Mouse (Mus musculus) bone marrow, adult 2 months (tissue): ENCODE results near the gene Abcc5. TPM values are rescaled to one million over a fixed set of nuclear protein-coding genes. Genes with fewer than 3 reads are reported as not detected.
A peak's percentile ranks its signal among the peaks of the same experiment; 100 is the strongest.

Experiments
- H3K27ac ChIP-seq: fragments of 200-500 bp; 2 replicates; pipeline ENCODE4 v1.5.1; 2012; ENCODE audit warnings: low read depth, mild to moderate bottlenecking, control low read depth, inconsistent platforms, low read length; ENCODE audit not compliant: control insufficient read depth, poor library complexity, insufficient read depth
- H3K4me1 ChIP-seq: fragments of 200-500 bp; 2 replicates; pipeline ENCODE4 v1.6.1; 2011; ENCODE audit warnings: low read length; ENCODE audit not compliant: control insufficient read depth, insufficient read depth
- H3K4me3 ChIP-seq: fragments of 200-500 bp; replicated peaks from 2 replicates; pipeline ENCODE3; 2011; ENCODE audit warnings: mild to moderate bottlenecking, low read depth, low read length, control low read depth; ENCODE audit not compliant: control insufficient read depth
- CTCF ChIP-seq: fragments of 200-500 bp; IDR thresholded peaks from 2 replicates; pipeline ENCODE4 v1.5.1; 2011; ENCODE audit warnings: low read length, control low read depth; ENCODE audit not compliant: control insufficient read depth, insufficient read depth
- POLR2A ChIP-seq: fragments of 200-500 bp; IDR thresholded peaks from 2 replicates; pipeline ENCODE4 v1.6.1; 2011; ENCODE audit warnings: low read depth, mild to moderate bottlenecking, control low read depth, low read length, borderline replicate concordance; ENCODE audit not compliant: control insufficient read depth
- WGBS: fragments of 180-500 bp; shearing (Covaris S2); methylation state at CpG from one replicate; pipeline ENCODE4 v1.1.7; 2018; 5-methylcytosine and 5-hydroxymethylcytosine counted together
- polyA plus RNA-seq: library from polyadenylated mRNA; stranded (reverse); fragments of >200 nt; gene quantifications from 2 replicates; pipeline ENCODE4 v1.2.4, GENCODE M21; 2011; ENCODE audit warnings: low replicate concordance; ENCODE audit not compliant: missing spikeins, insufficient read depth, insufficient read length

Gene Abcc5
- polyA plus RNA-seq, 1 experiment = 71.4 TPM

DNA sequence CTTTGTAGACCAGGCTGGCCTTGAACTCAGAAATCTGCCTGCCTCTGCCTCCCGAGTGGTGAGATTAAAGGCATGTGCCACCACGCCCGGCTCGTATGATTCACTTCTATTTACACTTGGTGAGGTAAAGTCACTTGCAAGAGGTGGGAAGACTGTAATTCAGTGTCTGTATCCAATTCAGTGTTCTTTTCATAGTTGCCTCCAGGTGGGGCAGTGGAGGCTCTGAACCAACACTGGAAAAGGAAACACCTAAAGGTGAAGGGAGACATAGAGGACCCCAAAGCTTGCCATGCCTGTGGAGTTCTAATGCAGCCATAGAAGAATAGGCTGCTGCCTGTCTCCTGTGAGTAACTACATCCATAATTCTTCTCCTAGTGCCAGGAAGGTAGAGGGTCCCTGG is 103.9 kb downstream of the Abcc5 start:
- TF ChIP-seq POLR2A = no peak
- 81% methylated on average over 4 of the region's 4 CpGs for WGBS

DNA sequence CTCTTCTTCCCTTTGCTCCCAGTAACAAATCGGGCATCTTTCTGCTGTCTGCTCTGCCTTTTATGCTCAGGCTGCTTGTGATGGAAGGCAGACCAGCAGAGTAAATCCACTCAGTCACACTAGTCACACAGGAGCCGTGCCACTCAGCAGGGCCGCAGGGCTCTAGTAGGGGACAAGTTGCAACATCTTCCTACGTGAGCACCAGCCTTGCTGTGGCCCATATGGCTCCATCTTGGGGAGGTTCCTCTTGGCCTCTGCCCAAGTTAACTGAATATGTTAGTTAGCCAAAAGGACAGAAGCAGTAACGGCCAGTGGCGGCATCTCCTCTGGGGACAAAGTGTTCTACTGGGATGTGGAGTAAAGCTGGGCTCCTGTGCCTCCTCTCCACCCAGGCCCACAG is 109.4 kb downstream of the Abcc5 start:
- Histone ChIP-seq H3K4me1 (peaks cover 1% of the 10 kb centered on the region; the same call in 1 of the 2 replicates), H3K27ac (no peak overlapping the region), H3K4me3 (no peak overlapping the region)
- 45% methylated on average over 6 of the region's 6 CpGs for WGBS
- TF ChIP-seq CTCF = no peak
- TF ChIP-seq POLR2A = no peak

More for the DNA sequence above, 103.9 kb downstream of the Abcc5 start:
- H3K27ac ChIP-seq = no peak overlapping the region
- no peak overlapping the region for H3K4me3 ChIP-seq
- H3K4me1 ChIP-seq = peaks cover 3% of the 10 kb centered on the region; the same call in 1 of the 2 replicates

DNA sequence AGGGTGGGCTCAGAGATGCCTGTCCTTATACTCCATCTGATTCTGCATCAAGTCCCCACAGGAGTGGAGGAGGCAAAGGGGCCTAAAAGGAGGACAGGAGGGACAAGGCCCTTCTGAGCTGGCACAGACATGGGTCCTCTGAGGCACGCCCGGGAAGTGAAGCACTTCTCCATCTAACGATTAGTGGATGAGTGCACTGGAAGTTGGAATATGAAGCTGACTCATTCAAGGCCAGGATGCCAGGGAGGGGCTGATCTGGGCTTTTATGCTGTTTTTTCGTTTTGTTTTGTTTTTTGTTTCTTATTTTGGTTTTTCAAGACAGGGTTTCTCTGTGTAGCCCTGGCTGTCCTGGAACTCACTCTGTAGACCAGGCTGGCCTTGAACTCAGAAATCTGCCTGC is 110.9 kb downstream of the Abcc5 start:
- no peak overlapping the region for H3K27ac ChIP-seq
- no peak overlapping the region for H3K4me3 ChIP-seq
- WGBS = 69% methylated on average over 4 of the region's 4 CpGs
- TF ChIP-seq CTCF (no peak), POLR2A (no peak)
- H3K4me1 ChIP-seq = peaks cover 1% of the 10 kb centered on the region; the same call in 1 of the 2 replicates

DNA sequence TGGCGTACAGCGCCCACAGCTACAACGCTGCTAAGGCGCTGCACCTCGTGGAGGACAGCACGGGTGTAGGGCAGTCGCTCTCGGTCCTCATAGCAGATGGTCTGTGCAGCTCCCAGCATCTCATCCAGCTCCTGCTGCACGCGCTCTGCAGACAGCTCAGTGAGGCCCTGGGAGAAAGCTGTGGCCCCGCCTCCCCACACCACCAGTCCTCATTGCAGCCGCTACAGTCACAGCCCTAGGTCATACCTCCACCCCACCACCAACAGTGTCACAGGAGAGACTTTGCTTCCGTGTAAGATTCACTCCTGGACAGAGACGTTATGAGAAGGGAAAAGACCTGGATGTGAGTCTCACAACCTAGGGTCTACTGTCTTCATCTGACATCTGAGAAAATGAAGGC is 113.9 kb downstream of the Abcc5 start:
- 79% methylated on average over 14 of the region's 14 CpGs for WGBS
- Histone ChIP-seq H3K4me1 (peaks cover 1% of the 10 kb centered on the region; the same call in 1 of the 2 replicates), H3K27ac (no peak overlapping the region), H3K4me3 (no peak overlapping the region)
- TF ChIP-seq POLR2A (no peak), CTCF (no peak)

DNA sequence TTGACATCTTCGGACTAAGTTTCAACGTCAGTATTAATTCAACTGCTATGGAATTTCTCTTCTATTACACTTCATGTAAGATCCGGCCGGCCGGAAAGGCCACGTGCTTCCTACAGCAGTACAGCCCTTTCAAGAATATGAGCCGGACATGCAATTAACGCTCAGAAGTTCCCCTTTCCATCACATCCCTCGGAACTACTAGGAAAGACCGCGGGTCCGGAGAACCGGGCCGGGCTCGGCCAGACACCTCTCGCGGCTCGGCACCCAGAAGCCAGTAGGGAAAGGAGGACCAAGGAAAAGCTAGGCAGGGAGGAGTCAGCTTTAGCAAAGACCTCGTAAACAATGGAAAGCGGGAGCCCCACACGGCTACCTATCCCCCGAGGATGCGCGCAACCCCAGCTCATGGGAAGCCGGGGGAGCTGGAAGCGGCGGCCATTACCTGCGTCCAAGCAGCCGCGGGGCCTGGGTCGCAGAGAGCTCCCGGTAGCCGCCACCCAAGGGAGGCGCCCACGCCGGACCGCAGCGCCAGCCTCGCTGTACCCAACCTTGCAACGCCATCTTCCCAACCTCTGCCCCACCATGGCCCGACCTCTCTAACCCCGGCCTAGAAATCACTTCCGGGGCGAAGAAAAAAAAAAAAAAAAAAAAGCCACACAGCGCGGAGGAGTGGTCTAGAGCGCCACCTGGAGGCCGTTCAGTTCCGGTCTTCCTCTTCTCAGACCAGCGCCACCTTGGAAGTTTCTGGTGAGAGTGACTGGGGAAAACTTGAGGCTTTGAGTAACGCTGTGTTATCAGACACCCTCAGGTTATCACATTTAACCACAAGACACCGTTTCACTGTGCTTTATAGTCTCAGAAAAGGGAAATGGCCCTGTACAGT is 124.2 kb downstream of the Abcc5 start, which contains the start of gene Parl:
TSS of gene Parl (minus strand) at position 618 of the 880 bp plus-strand sequence.
- peak; percentile 87 for TF ChIP-seq CTCF
- TF ChIP-seq POLR2A = peak; percentile 25; the same call in 1 of the 2 replicates
- H3K27ac ChIP-seq = peak within 1 kb of the TSS; percentile 65
- under 1% methylated on average over 52 of the region's 52 CpGs for WGBS
- H3K4me1 ChIP-seq = no peaks in the 10 kb centered on the region; the same call in 1 of the 2 replicates
- peak within 1 kb of the TSS; percentile 76 for H3K4me3 ChIP-seq

DNA sequence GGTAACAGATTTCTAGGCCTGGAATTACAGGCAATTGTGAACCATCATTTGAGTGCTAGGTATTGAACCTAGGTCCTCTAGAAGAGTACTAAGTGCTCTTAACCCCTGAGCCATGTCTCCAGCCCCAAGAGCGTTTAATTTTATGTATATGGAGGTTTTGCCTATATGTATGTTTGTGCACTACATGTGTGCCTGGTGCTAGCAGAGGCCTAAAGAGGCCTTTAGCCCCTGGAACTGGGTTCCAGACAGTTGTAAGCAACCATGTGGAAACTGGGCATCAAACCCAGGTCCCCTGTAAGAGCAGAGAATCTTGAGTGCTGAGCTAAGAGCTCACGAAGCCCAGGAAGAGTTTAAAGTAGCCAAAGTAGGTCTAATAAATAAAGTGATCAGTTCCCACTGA is 126.1 kb downstream of the Abcc5 start:
- no peaks in the 10 kb centered on the region; the same call in 1 of the 2 replicates for H3K4me1 ChIP-seq
- TF ChIP-seq CTCF (no peak), POLR2A (no peak)
- WGBS = 91% methylated on average over 2 of the region's 2 CpGs
- H3K4me3 ChIP-seq = no peak overlapping the region
- H3K27ac ChIP-seq = no peak overlapping the region

Other genes with a start within 250 kb of the Abcc5 start
- not detected in 2 replicates for gene Map6d1, start 185.0 kb downstream of the Abcc5 start, polyA plus RNA-seq
- 57.4 and 96.3 TPM in 2 replicates for gene Parl, start 124.0 kb downstream of the Abcc5 start, polyA plus RNA-seq
- 1.5 TPM in 1 of 2 replicates, not detected in the other for gene Cyp2ab1, start 101.0 kb downstream of the Abcc5 start, polyA plus RNA-seq
- 38.0 and 64.7 TPM in 2 replicates for gene Eif2b5, start 72.4 kb upstream of the Abcc5 start, polyA plus RNA-seq
- gene Dvl3, start 90.6 kb upstream of the Abcc5 start, polyA plus RNA-seq = 12.1 and 19.5 TPM in 2 replicates
- gene Ap2m1, start 109.1 kb upstream of the Abcc5 start, polyA plus RNA-seq = 117 and 135 TPM in 2 replicates
- 30.4 and 53.5 TPM in 2 replicates for gene Abcf3, start 122.2 kb upstream of the Abcc5 start, polyA plus RNA-seq
- gene Vwa5b2, start 163.1 kb upstream of the Abcc5 start, polyA plus RNA-seq = not detected in 2 replicates
- gene Eef1akmt4, start 185.2 kb upstream of the Abcc5 start, polyA plus RNA-seq = 1.1 and 4.3 TPM in 2 replicates
- gene Gm49333, start 185.2 kb upstream of the Abcc5 start, polyA plus RNA-seq = not detected in 2 replicates
- gene Alg3, start 185.3 kb upstream of the Abcc5 start, polyA plus RNA-seq = 7.5 and 11.3 TPM in 2 replicates
- gene Camk2n2, start 194.9 kb upstream of the Abcc5 start, polyA plus RNA-seq = 1.3 TPM in 1 of 2 replicates, not detected in the other
- not detected in 2 replicates for gene Ece2, start 203.4 kb upstream of the Abcc5 start, polyA plus RNA-seq
- 194 and 227 TPM in 2 replicates for gene Psmd2, start 225.3 kb upstream of the Abcc5 start, polyA plus RNA-seq
- 90.4 and 125 TPM in 2 replicates for gene Eif4g1, start 241.9 kb upstream of the Abcc5 start, polyA plus RNA-seq